Mouse (Mus musculus) testis, adult 2 months (tissue): ENCODE measurements at regions not wholly inside any gene's neighbourhood (a gene's known extent, or its start where the extent isn't known, plus 50 kb on each side); places are given as distances from the start of the nearest gene placed in this dataset.

ENCODE experiments used
- H3K27ac ChIP-seq: fragments of 200-500 bp; 2 replicates; pipeline ENCODE4 v1.5.1; 2012; ENCODE audit warnings: low read depth, low read length; ENCODE audit not compliant: control insufficient read depth, insufficient read depth
- H3K27me3 ChIP-seq: fragments of 200-500 bp; 2 replicates; pipeline ENCODE4 v1.6.1; 2012; ENCODE audit warnings: mild to moderate bottlenecking, low read length, moderate library complexity; ENCODE audit not compliant: control insufficient read depth, insufficient read depth
- H3K36me3 ChIP-seq: fragments of 200-500 bp; 2 replicates; pipeline ENCODE4 v1.6.1; 2012; ENCODE audit warnings: mild to moderate bottlenecking, low read length; ENCODE audit not compliant: control insufficient read depth, insufficient read depth
- H3K4me1 ChIP-seq: fragments of 200-500 bp; 2 replicates; pipeline ENCODE4 v1.6.1; 2012; ENCODE audit warnings: low read length; ENCODE audit not compliant: control insufficient read depth, insufficient read depth
- H3K4me3 ChIP-seq: fragments of 200-500 bp; 2 replicates; pipeline ENCODE4 v1.5.1; 2012; ENCODE audit warnings: low read depth, mild to moderate bottlenecking, low read length, moderate library complexity, mixed read lengths; ENCODE audit not compliant: control insufficient read depth
- CTCF ChIP-seq: fragments of 200-500 bp; IDR thresholded peaks from 2 replicates; pipeline ENCODE4 v1.5.1; 2012; ENCODE audit warnings: low read depth, mild to moderate bottlenecking, inconsistent platforms, low read length, moderate library complexity; ENCODE audit not compliant: control insufficient read depth, insufficient read depth, insufficient replicate concordance
- POLR2A ChIP-seq: fragments of 200-500 bp; IDR thresholded peaks from 2 replicates; pipeline ENCODE4 v1.6.1; 2012; ENCODE audit warnings: low read depth, mild to moderate bottlenecking, inconsistent platforms, low read length, moderate library complexity; ENCODE audit not compliant: control insufficient read depth

DNA sequence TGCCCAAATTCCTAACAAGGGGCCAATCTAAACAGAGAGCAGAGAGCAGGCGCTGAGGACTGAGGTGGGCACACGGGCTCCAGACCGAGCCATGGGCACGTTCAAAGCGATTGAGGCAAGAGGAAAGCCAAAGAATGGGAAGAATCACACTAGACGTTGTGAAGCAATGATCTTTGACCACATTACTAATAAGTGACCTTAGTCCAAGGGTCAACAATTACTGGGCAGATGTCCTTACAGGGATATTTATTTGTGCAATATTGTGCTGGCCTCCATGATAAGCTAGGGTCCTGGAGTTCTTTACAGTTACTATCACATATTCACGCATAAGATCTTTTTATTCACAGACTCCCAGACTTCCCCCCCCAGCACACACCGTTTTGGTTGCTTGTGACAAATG is 400.9 kb upstream of the Jarid2 start:
- H3K4me3 ChIP-seq, result no peak overlapping the region
- no peaks in the 10 kb centered on the region for H3K27me3 ChIP-seq
- H3K27ac ChIP-seq, result no peak overlapping the region
- no peaks in the 10 kb centered on the region for H3K4me1 ChIP-seq
- no peaks in the 10 kb centered on the region for H3K36me3 ChIP-seq
- TF ChIP-seq POLR2A, result no peak
- TF ChIP-seq CTCF, result no peak

DNA sequence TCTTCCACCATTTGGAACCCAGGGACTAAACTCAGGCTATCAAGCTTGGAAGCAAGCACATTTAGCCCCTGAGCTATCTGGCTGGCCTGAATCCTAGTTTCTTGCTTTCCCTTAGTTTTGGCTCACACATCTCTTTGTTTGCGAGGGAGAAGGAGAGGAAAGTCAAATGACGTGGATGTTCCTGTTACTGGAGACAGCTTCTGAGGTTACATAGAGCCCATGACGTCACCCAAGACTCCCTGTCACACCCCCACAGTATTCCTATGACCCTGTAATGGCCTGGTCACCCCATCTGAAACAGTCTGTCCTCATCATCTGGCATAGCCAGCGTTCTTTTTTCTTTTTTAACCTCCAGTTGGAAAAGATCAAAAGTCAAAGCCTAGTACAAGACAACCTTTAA is 400.1 kb upstream of the Jarid2 start:
- Histone ChIP-seq H3K4me3 (no peak overlapping the region), H3K27ac (no peak overlapping the region)
- TF ChIP-seq POLR2A, result no peak
- no peak for TF ChIP-seq CTCF

DNA sequence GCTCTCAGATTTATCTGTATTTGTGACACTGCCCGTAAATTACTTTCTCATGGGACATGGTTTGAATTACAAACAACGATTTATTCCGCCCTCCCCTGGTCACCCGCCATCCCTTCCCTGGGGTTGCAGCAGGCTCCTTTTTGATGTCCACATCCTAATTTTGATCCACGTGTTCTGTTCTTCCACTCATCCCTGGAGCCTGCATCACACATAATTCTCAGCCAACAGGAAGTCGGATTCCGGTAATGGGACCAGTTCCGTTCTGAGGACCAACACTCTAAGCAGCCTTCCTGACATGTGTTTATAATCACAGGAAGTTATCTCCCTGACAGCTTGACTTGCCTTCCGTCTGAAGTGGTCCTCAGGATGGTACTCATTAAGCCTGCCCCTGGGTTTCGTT is 399.6 kb upstream of the Jarid2 start:
- no peaks in the 10 kb centered on the region for H3K27me3 ChIP-seq
- no peak overlapping the region for H3K27ac ChIP-seq
- H3K36me3 ChIP-seq, result no peaks in the 10 kb centered on the region
- no peaks in the 10 kb centered on the region for H3K4me1 ChIP-seq
- TF ChIP-seq POLR2A, result no peak
- TF ChIP-seq CTCF, result no peak
- no peak overlapping the region for H3K4me3 ChIP-seq

More for the DNA sequence above, 400.1 kb upstream of the Jarid2 start:
- Histone ChIP-seq H3K27me3 (no peaks in the 10 kb centered on the region), H3K4me1 (no peaks in the 10 kb centered on the region), H3K36me3 (no peaks in the 10 kb centered on the region)

DNA sequence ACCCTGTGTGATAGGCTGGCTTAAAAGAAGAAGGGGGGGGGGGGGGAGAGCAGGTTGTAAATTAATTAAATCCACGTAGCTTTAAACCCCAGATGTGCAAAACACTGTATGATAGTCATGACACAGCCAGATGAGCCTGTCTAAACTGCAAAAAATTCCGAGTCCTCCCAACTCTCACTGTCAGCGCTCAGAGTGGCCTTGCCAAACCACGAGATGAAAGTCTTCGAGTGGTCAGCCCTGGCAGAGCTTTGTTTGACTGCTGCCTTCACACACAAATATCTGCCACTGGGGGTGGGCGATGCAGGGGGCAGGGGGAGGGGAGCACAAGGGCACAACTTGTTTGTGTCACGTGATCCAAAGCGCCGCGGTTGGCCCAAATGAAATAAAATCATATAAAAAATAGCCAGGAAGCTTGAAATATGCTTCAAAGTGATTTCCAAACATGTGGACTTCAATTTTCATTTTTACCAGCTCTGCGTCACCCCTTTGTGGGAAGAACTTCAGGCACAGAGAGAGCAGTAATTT is 396.5 kb upstream of the Jarid2 start:
- Histone ChIP-seq H3K4me1 (no peaks in the 10 kb centered on the region), H3K27me3 (no peaks in the 10 kb centered on the region), H3K4me3 (no peak overlapping the region), H3K36me3 (no peaks in the 10 kb centered on the region), H3K27ac (no peak overlapping the region)
- TF ChIP-seq POLR2A (no peak), CTCF (no peak)

DNA sequence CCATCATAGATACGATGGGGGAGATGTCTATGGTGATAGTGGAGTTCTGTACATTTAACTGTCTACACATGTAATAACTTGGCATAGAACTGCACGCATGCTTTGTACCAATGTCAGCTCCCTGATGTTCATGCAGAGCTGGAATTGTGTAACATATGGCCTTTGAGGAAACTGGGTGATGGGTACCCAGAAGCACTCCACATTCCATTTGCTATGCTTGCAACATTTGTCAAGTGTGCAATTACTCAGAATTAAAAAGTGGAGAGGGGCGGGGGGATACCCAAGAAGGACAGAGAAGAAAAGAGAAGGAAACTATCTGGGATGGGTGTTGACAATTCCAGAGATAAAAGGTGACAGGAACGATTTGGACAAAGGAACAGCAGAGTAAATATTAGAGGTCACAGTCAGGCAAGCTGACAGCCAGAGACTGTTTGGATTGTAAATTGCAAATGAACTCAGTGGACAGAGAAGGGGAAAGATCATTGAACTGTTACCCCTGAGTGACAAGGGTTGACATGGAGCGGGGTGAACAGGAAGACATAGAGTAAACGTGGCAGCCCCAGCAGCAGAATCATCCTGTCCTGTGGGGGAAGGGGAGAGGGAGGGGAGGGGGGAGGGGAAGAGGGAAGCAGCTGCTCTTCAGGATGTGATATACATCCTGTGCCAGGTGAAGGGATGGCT is 390.1 kb upstream of the Jarid2 start:
- Histone ChIP-seq H3K4me1 (no peaks in the 10 kb centered on the region), H3K4me3 (no peak overlapping the region), H3K27me3 (no peaks in the 10 kb centered on the region), H3K36me3 (no peaks in the 10 kb centered on the region), H3K27ac (no peak overlapping the region)
- TF ChIP-seq POLR2A (no peak), CTCF (no peak)

DNA sequence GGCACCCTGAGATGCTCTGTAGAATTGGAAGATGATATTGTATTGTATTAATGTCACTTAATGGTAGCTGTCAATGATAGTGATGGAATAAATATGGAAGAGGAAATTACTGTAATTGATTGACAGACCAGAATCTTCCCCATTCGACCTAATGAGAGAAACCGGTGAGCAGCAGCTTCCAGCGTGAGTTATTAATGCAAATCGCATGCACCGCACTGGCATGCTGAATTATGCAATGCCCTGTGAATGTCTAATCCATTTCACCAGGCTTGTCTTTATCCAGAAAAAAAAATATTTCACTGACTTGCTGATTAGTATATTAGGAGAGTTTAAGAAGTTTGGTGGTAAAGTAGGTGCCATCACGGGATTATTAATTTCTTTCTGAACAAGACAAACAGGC is 384.2 kb upstream of the Jarid2 start:
- TF ChIP-seq POLR2A (no peak), CTCF (no peak)
- H3K36me3 ChIP-seq, result no peaks in the 10 kb centered on the region
- no peak overlapping the region for H3K4me3 ChIP-seq
- no peaks in the 10 kb centered on the region for H3K4me1 ChIP-seq
- H3K27ac ChIP-seq, result no peak overlapping the region
- no peaks in the 10 kb centered on the region for H3K27me3 ChIP-seq

DNA sequence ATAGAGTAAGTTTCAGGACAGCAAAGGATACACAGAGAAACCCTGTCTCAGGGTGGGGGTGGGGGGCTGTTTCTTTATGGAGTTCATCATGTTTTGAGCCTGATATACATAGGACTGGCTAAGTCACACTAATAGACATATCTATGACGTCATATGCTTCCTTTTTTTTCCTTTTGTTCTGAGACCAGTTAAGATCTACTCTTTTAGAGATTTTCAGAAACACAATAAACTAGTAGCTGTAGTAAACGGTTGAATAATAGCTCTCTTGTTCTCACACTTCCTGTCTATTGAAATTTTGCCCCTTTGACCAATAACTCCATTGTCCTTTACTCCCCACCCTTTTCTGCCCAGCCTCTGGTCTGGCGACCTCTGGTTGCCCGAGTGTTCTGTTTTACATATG is 382.6 kb upstream of the Jarid2 start:
- no peaks in the 10 kb centered on the region for H3K4me1 ChIP-seq
- H3K36me3 ChIP-seq, result no peaks in the 10 kb centered on the region
- no peak overlapping the region for H3K27ac ChIP-seq
- no peak overlapping the region for H3K4me3 ChIP-seq
- H3K27me3 ChIP-seq, result no peaks in the 10 kb centered on the region
- TF ChIP-seq POLR2A (no peak), CTCF (no peak)

DNA sequence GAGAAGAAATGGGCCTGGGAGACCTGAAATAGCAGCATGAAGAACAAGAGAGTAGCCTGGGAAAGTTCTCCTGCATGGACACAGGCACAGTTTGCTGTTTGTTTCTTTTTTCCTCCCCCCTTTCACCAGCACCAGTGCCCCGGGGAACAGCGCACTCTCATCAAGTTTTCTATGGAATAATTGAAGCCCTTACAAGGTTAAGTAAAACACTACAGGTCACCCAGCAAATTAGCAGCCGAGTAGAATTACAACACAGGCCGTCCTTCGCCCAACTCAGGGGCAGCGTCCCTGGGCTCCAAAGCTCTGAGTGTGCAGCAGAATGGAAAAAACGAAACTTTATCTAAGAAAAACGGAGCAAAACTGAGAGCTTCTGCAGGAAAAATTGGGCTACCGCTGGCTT is 381.6 kb upstream of the Jarid2 start:
- no peak overlapping the region for H3K4me3 ChIP-seq

More for the DNA sequence above, 381.6 kb upstream of the Jarid2 start:
- no peaks in the 10 kb centered on the region for H3K36me3 ChIP-seq
- H3K4me1 ChIP-seq, result no peaks in the 10 kb centered on the region
- H3K27ac ChIP-seq, result 0 out of 2 replicates have a peak overlapping the region, but pooled peaks have one; percentile 21
- H3K27me3 ChIP-seq, result no peaks in the 10 kb centered on the region
- TF ChIP-seq CTCF (no peak), POLR2A (no peak)
